Mouse (Mus musculus) liver, embryonic 11.5 days (tissue): ENCODE measurements around the gene Ttll1. TPM values are rescaled to one million over a fixed set of nuclear protein-coding genes. Genes with fewer than 3 reads are reported as not detected.

Source experiments
- ATAC-seq: fragments of 200-750 bp; cut with Nextera tagmentation; replicated peaks from 2 replicates; pipeline ENCODE4 v1.8.0; 2017; ENCODE audit warnings: moderate number of reproducible peaks, mild to moderate bottlenecking, moderate TSS enrichment, moderate library complexity; ENCODE audit not compliant: low FRiP score
- DNase-seq: peaks from one replicate; pipeline ENCODE4 v3.0.0-alpha.2; 2017; ENCODE audit warnings: low spot score
- H3K27ac ChIP-seq: fragments of 300-500 bp; sonication (generic); 2 replicates; pipeline ENCODE4 v1.5.1; 2014; ENCODE audit warnings: mild to moderate bottlenecking, low read depth, low read length, control low read depth
- H3K27me3 ChIP-seq: fragments of 300-500 bp; sonication (generic); replicated peaks from 2 replicates; pipeline ENCODE4 v1.6.1; 2014; ENCODE audit warnings: low read length, mixed read lengths; ENCODE audit not compliant: control insufficient read depth, insufficient read depth
- H3K36me3 ChIP-seq: fragments of 300-500 bp; sonication (generic); 2 replicates; pipeline ENCODE4 v1.6.1; 2014; ENCODE audit warnings: mild to moderate bottlenecking, low read length, moderate library complexity, mixed read lengths; ENCODE audit not compliant: control insufficient read depth, insufficient read depth
- H3K4me1 ChIP-seq: fragments of 300-500 bp; sonication (generic); replicated peaks from 2 replicates; pipeline ENCODE4 v1.6.1; 2014; ENCODE audit warnings: low read length, mixed read lengths; ENCODE audit not compliant: control insufficient read depth, insufficient read depth
- H3K4me2 ChIP-seq: fragments of 300-500 bp; sonication (generic); 2 replicates; pipeline ENCODE4 v1.6.1; 2014; ENCODE audit warnings: mild to moderate bottlenecking, control low read depth, moderate library complexity
- H3K4me3 ChIP-seq: fragments of 300-500 bp; sonication (generic); 2 replicates; pipeline ENCODE4 v1.5.1; 2014; ENCODE audit warnings: low read depth, low read length, control low read depth
- H3K9ac ChIP-seq: fragments of 300-500 bp; sonication (generic); 2 replicates; pipeline ENCODE4 v1.6.1; 2014; ENCODE audit warnings: low read depth, low read length, control low read depth
- H3K9me3 ChIP-seq: fragments of 300-500 bp; sonication (generic); 2 replicates; pipeline ENCODE4 v1.6.1; 2016; ENCODE audit warnings: low read length, inconsistent platforms, mixed read lengths; ENCODE audit not compliant: control insufficient read depth
- WGBS: fragments of 180-500 bp; shearing (Covaris S2); extraction: QIAGEN DNeasy Blood & Tissue Kit; methylation state at CpG from one replicate; pipeline ENCODE4 v1.1.7; 2014; 5-methylcytosine and 5-hydroxymethylcytosine counted together
- polyA plus RNA-seq: library from polyadenylated mRNA; unstranded; fragments of >200 nt; fragmentation: Nextera tagmentation; extraction: Ambion mirVana; gene quantifications from 2 replicates; pipeline ENCODE4 v1.2.1, GENCODE M21; 2014

Gene Ttll1
- 12.6 and 14.5 TPM in 2 replicates for polyA plus RNA-seq

DNA sequence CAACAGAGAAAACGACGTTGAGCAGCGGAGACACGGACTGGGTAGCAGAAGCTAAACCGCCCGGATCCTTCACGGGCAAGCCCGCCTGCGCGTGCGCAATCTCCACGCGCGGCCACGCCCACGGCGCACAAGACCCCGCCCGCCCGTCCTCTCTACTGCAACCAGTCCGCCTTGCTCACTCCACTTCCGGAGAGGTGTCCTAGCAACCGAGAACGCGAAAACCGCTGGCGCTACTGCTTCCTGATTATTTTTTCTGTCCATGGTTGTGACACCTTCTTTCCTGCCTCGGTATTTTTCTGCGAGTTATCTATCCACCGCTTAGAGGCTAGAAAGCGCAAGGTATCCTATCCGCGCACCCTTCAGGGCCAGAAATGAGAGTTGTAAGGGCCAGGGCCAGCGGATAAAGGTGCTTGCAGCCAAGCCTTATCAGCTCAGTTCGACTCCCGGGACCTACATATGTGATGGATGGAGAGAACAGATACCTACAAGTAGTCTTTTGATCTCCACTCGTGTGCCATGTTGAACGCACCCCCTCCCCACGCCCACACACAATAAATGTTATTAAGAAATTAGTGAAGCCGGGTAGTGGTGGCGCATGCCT lies at the start of gene Ttll1:
TSS of gene Ttll1 (minus strand) at position 89 of the 601 bp plus-strand sequence.
- 8% methylated on average over 41 of the region's 41 CpGs for WGBS
- H3K4me1 ChIP-seq: 0 out of 2 replicates have a peak, but pooled peaks cover 3% of the 10 kb centered on the region
- peak; percentile 93 for ATAC-seq
- H3K36me3 ChIP-seq: no peaks in the 10 kb centered on the region
- peak; percentile 92 for DNase-seq
- peak within 1 kb of the TSS; percentile 62 for H3K9ac ChIP-seq
- peak within 1 kb of the TSS; percentile 89 for H3K4me2 ChIP-seq
- H3K27ac ChIP-seq: peak within 1 kb of the TSS; percentile 35; the same call in 1 of the 2 replicates
- H3K4me3 ChIP-seq: peak within 1 kb of the TSS; percentile 62
- no peaks in the 10 kb centered on the region for H3K9me3 ChIP-seq
- H3K27me3 ChIP-seq: no peaks in the 10 kb centered on the region

DNA sequence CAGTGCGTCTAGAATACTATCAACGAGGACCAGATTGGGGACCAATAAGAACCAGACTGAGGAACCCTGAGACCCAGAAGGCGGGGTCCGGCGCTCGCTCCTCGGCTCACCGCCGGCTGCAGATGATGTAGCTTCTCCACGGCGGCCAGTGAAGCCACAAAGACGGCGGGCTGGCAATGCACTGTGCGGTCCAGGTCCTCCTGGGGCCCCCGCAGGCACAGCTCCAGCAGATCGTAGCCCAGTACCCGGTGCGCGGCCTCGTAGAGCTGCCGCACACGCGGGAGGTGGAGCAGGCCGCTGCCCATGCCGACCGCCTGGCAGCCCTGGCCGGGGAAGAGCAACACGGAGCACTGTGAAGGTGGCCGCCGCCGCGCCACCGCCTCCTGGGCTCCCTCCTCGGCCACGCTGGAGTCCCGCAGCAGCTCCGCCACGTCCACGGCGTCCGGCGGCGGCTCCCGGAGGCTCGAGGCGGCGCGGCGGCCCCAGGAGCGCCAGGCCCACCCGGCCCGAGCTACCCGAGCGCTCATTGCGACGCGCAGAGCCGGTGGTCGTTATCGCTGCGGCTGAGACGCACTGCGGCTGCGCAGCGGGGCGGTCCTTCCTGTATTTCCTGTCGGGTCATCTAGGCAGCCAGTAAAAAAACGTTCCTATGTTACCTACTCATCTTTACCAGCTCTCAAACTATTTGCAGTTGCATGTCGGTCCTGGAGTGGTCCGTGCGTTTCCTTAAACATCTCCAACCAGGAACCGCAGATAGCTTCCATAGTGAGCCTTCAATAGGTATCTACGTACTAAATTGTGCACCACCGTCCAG lies 44.7 kb upstream of the Ttll1 start:
- under 1% methylated on average over 74 of the region's 74 CpGs for WGBS
- Histone ChIP-seq H3K9me3 (no peaks in the 10 kb centered on the region), H3K4me2 (peak overlapping the region; percentile 89), H3K9ac (peak overlapping the region; percentile 91), H3K4me3 (peak overlapping the region; percentile 82), H3K36me3 (peaks cover 4% of the 10 kb centered on the region; the same call in 1 of the 2 replicates), H3K27me3 (no peaks in the 10 kb centered on the region), H3K27ac (peak overlapping the region; percentile 92), H3K4me1 (no peaks in the 10 kb centered on the region)
- peak; percentile 91 for DNase-seq
- ATAC-seq: peak; percentile 87

DNA sequence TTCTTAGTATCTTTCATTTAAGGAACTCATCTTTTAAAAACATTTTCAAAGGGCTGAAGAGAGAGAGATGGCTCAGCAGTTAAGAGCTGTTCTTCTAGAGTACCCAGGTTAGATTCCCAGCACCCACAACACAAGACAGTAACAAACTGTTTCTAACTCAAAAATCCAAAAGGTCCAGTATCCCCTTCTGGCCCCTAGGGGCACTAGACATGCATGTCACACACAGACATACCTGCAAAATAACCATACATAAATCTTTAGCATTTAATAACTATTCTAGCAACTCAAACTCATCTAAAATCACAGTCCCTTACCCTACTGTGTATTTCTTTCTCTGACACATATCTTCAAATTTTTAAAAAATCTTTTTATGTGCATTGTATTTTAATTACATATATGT lies 43.1 kb upstream of the Ttll1 start:
- Histone ChIP-seq H3K4me3 (no peak overlapping the region), H3K9me3 (no peaks in the 10 kb centered on the region), H3K36me3 (peaks cover 14% of the 10 kb centered on the region), H3K4me2 (no peak overlapping the region), H3K27ac (no peak overlapping the region), H3K9ac (no peak overlapping the region), H3K4me1 (no peaks in the 10 kb centered on the region), H3K27me3 (no peaks in the 10 kb centered on the region)
- DNase-seq (no peak), ATAC-seq (no peak)

DNA sequence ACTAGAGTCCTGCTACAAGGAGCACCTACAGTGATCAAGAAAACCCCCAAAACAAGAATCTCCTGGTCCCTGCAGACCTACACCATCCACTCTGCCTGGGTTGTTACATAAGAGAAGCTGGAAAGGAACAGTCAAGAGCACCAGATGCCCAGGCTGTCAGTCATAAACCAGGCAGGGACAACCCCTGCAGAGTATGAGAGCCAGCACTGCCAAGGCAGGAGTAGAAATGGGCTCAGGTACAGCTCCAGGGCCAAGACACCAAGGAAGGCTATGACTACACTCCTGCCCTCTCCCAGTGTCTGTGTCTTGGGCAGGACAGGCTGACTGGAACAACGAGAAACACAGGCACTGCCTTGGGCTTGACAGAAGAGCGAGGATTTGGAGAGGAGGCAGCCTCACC lies 39.4 kb upstream of the Ttll1 start:
- WGBS: 86% methylated on average over 2 of the region's 2 CpGs
- no peak for ATAC-seq
- H3K9me3 ChIP-seq: no peaks in the 10 kb centered on the region
- DNase-seq: no peak
- H3K27me3 ChIP-seq: no peaks in the 10 kb centered on the region
- H3K4me3 ChIP-seq: no peak overlapping the region
- no peak overlapping the region for H3K27ac ChIP-seq
- no peaks in the 10 kb centered on the region for H3K4me1 ChIP-seq
- peaks cover 31% of the 10 kb centered on the region for H3K36me3 ChIP-seq
- H3K9ac ChIP-seq: no peak overlapping the region
- H3K4me2 ChIP-seq: no peak overlapping the region

DNA sequence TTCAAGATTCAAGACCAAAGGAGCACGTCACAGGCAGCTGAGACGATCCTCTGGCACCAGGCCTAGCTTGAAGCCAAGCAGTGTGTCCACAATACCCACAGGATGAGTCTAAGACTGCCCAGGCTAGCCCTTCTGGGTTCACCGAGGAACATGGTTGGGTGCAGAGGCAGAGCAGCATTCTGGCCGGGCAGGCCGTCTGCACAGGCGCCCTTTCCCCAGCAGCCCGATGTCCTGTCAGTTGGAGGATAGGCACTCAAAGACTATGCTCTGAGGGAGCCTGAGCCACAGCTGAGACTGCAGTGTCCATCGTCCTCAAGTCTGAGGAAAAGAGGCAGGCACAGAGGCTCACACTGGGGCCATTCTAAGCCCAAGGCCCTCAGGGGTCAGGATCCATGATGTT lies 36.5 kb upstream of the Ttll1 start:
- Histone ChIP-seq H3K36me3 (peaks cover 31% of the 10 kb centered on the region), H3K9ac (no peak overlapping the region), H3K27me3 (no peaks in the 10 kb centered on the region), H3K27ac (no peak overlapping the region), H3K4me3 (no peak overlapping the region), H3K4me1 (no peaks in the 10 kb centered on the region), H3K9me3 (no peaks in the 10 kb centered on the region), H3K4me2 (no peak overlapping the region)
- ATAC-seq: no peak
- DNase-seq: no peak
- 87% methylated on average over 8 of the region's 8 CpGs for WGBS

DNA sequence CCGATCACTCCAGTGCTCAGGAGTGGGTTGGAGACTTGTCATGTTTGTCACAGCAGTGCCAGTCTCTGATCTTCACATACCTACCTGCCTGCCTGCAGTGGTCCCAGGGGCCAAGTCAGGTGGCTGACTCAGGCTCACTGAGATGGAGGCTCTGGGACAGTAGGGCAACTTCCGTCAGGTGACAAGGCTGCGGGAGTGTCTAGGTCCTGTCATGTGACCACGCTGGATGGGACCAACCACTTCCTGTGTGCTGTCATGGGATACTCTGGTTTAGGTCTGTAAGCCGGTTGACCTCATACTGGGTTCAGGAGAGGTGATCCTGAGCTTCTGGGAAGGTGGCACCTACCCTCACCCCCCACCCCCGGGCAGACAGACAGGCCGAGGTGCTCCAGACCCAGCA lies 35.3 kb upstream of the Ttll1 start:
- Histone ChIP-seq H3K27me3 (no peaks in the 10 kb centered on the region), H3K4me2 (no peak overlapping the region), H3K4me1 (no peaks in the 10 kb centered on the region), H3K36me3 (peaks cover 31% of the 10 kb centered on the region), H3K9ac (no peak overlapping the region), H3K9me3 (no peaks in the 10 kb centered on the region), H3K4me3 (no peak overlapping the region), H3K27ac (no peak overlapping the region)
- DNase-seq: no peak
- 91% methylated on average over 7 of the region's 7 CpGs for WGBS
- ATAC-seq: no peak

DNA sequence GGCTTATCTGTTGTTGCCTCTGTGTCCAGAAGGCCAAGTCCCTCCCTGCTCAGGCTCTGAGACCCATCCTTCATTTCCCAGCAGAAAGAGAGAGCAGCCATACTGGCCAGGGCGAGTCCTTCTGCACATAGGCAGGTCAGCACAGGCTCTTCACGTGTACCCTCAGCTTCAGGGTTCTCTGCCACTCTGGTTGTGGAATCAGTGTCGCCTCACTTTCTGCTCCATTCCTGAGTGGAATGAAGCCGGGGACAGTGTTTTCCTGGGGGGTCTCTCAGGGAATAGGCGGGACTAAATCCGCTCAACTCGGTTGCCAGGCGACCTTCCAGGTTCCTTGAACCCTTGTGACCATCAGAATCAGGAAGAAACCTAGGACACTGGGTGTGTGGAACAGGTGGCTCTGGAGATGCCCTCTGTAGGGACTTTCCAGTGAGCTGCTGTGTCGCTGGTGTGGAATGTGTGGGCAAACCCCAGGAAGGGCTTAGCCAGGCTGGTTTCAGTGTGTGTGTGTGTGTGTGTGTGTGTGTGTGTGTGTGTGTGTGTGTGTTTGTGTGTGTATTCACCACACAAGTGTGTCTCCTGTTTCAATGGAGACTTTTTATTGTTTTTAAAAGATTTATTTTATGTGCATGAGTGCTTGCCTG lies 31.1 kb upstream of the Ttll1 start:
- Histone ChIP-seq H3K9ac (no peak overlapping the region), H3K4me3 (no peak overlapping the region), H3K27me3 (no peaks in the 10 kb centered on the region), H3K4me1 (no peaks in the 10 kb centered on the region), H3K27ac (no peak overlapping the region), H3K9me3 (no peaks in the 10 kb centered on the region), H3K4me2 (no peak overlapping the region), H3K36me3 (peaks cover 7% of the 10 kb centered on the region; the same call in 1 of the 2 replicates)
- ATAC-seq (no peak), DNase-seq (no peak)
- 75% methylated on average over 9 of the region's 9 CpGs for WGBS

DNA sequence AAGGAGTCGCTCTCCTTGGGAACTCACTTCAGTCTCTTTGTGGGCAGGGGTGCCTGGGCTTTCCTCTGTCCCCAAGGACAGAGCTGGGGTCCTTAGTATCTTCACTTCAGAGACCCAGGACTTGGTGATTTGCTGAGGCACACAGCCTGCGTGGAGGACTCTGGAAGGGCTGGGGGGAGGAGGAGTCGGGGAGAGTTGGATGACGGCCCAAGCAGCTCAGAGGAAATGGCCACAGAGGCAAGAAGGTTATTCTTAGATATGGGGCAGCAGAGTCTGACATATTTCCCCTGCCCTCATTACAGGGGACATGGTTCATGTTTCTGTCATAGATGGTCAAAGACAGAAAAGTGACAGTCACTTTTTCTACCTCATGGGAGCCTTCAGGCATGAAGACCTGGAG lies 29.2 kb upstream of the Ttll1 start:
- H3K4me2 ChIP-seq: no peak overlapping the region
- H3K9ac ChIP-seq: no peak overlapping the region
- no peak for DNase-seq
- H3K9me3 ChIP-seq: no peaks in the 10 kb centered on the region
- ATAC-seq: no peak
- H3K36me3 ChIP-seq: no peaks in the 10 kb centered on the region
- no peak overlapping the region for H3K27ac ChIP-seq
- WGBS: 41% methylated on average over 4 of the region's 4 CpGs
- no peak overlapping the region for H3K4me3 ChIP-seq
- no peaks in the 10 kb centered on the region for H3K27me3 ChIP-seq
- no peaks in the 10 kb centered on the region for H3K4me1 ChIP-seq
